22 mouse cellular contexts compared by ENCODE assay signal in the genomic region with DNA sequence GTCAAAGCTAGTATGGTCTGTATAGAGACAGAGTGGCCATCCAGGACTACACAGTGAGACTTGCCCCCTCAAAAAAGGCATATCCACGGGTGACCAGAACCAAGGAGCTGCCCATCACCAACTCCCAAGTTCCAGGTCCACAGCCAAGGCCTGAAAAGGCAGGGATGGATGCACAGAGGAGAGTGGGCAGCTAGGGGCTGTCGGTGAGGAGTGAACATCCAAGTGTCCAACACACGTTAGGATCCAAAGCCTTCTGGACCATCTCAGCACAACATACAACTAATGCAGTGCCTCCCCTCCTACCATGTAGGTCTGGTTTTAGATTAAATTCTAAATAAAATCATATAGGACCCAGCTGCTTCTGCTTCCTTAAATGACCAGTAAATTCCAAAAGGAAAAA. TPM values are rescaled to one million over a fixed set of nuclear protein-coding genes. Genes with fewer than 3 reads are reported as not detected.
"Had no signal": no experiment of that assay in that cellular context is flagged by ENCODE, and none has a peak within 500 bp of the region (broad histone marks: within the 10 kb centered on the region; RNA-seq: fewer than 3 reads in every experiment).

No protein-coding gene starts in this region.

- DNase-seq: left cerebral cortex, postnatal 4 days; liver; liver, embryonic 13.5 days; liver, postnatal 0 days; lung, adult 18-20 months; lung, adult 2 months; lung, embryonic 14.5 days; lung, postnatal 10 days; lung, postnatal 14 days; lung, postnatal 36 days; lung, postnatal 4 days; midbrain, embryonic 14.5 days had no signal

RNA-seq across cellular contexts. Expression of gene Ankk1, which starts 29.3 kb away (rescaled TPM):
- total RNA-seq: left cerebral cortex, postnatal 10 days; left cerebral cortex, postnatal 14 days; left cerebral cortex, postnatal 25 days; left cerebral cortex, postnatal 36 days; left cerebral cortex, postnatal 4 days; liver, adult 2 months; megakaryocyte progenitor cell, adult 5-6 weeks; megakaryocyte, adult 5-6 weeks; megakaryocyte-erythroid progenitor cell, adult 5-6 weeks; midbrain, postnatal 0 days; monocyte, adult 5-6 weeks had no signal
